Mouse (Mus musculus) limb, embryonic 14.5 days (tissue): ENCODE measurements at regions not wholly inside any gene's neighbourhood (a gene's known extent, or its start where the extent isn't known, plus 50 kb on each side); places are given as distances from the start of the nearest gene placed in this dataset.
A peak's percentile ranks its signal among the peaks of the same experiment; 100 is the strongest.

ENCODE experiments used
- ATAC-seq: fragments of 200-750 bp; cut with Nextera tagmentation; 2 replicates; pipeline ENCODE4 v1.8.0; 2017; ENCODE audit warnings: low read depth, moderate number of reproducible peaks, moderate TSS enrichment; ENCODE audit not compliant: low FRiP score
- DNase-seq: peaks from one replicate; pipeline ENCODE4 v3.0.0-alpha.2; 2015; ENCODE audit warnings: low spot score
- H3K27ac ChIP-seq: fragments of 300-500 bp; sonication (generic); replicated peaks from 2 replicates; pipeline ENCODE4 v1.5.1; 2014; ENCODE audit warnings: low read depth, mild to moderate bottlenecking, low read length, moderate library complexity, mixed read lengths
- H3K27me3 ChIP-seq: fragments of 300-500 bp; sonication (generic); 2 replicates; pipeline ENCODE4 v1.6.1; 2014; ENCODE audit warnings: low read length, mixed read lengths; ENCODE audit not compliant: control insufficient read depth, insufficient read depth
- H3K36me3 ChIP-seq: fragments of 300-500 bp; sonication (generic); 2 replicates; pipeline ENCODE4 v1.6.1; 2014; ENCODE audit warnings: mild to moderate bottlenecking, low read length, moderate library complexity, mixed read lengths; ENCODE audit not compliant: control insufficient read depth, insufficient read depth
- H3K4me1 ChIP-seq: fragments of 300-500 bp; sonication (generic); 2 replicates; pipeline ENCODE4 v1.6.1; 2014; ENCODE audit warnings: antibody characterized with exemption, low read length, mixed read lengths; ENCODE audit not compliant: control insufficient read depth, insufficient read depth
- H3K4me2 ChIP-seq: fragments of 300-500 bp; sonication (generic); replicated peaks from 2 replicates; pipeline ENCODE4 v1.6.1; 2014; ENCODE audit warnings: low read depth, mild to moderate bottlenecking, low read length, moderate library complexity; ENCODE audit not compliant: severe bottlenecking
- H3K4me3 ChIP-seq: fragments of 300-500 bp; sonication (generic); replicated peaks from 2 replicates; pipeline ENCODE4 v1.5.1; 2014; ENCODE audit warnings: low read length
- H3K9ac ChIP-seq: fragments of 300-500 bp; sonication (generic); 2 replicates; pipeline ENCODE4 v1.6.1; 2014; ENCODE audit warnings: mild to moderate bottlenecking, low read depth, low read length, moderate library complexity; ENCODE audit not compliant: severe bottlenecking
- H3K9me3 ChIP-seq: fragments of 300-500 bp; sonication (generic); 2 replicates; pipeline ENCODE4 v1.6.1; 2016; ENCODE audit warnings: low read length; ENCODE audit not compliant: control insufficient read depth
- POLR2A ChIP-seq: fragments of 200-500 bp; IDR thresholded peaks from 2 replicates; pipeline ENCODE4 v1.8.0; 2012; ENCODE audit warnings: inconsistent platforms, mild to moderate bottlenecking, moderate library complexity, borderline replicate concordance; ENCODE audit not compliant: insufficient read depth, insufficient read length; ENCODE audit errors: extremely low read depth
- WGBS: fragments of 180-500 bp; shearing (Covaris S2); extraction: QIAGEN DNeasy Blood & Tissue Kit; methylation state at CpG from one replicate; pipeline ENCODE4 v1.1.7; 2014; 5-methylcytosine and 5-hydroxymethylcytosine counted together

DNA sequence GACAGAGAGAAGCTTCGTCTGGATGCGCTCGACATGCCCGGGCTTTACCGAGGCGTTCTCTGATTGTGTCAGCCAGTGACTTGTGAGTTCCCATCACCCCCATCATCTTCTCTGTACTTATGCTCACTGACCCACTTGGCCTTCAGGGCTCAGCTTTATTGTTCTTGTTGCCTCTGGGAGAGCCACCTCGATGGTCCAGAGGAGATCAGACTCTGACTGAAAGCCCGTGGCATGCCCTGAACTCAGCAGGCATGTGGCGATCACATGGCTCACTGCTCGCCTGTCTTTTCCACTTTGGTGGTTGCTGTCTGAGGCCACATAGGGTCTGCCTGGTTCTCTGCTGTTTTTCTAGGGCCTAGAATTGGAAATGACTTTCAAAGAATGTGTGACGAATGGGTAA lies 128.8 kb upstream of the Eif4g2 start:
- no peak overlapping the region for H3K9ac ChIP-seq
- DNase-seq: no peak
- TF ChIP-seq POLR2A: no peak
- H3K27me3 ChIP-seq: no peaks in the 10 kb centered on the region
- no peaks in the 10 kb centered on the region for H3K36me3 ChIP-seq
- 81% methylated on average over 11 of the region's 11 CpGs for WGBS
- no peak overlapping the region for H3K4me3 ChIP-seq
- no peak for ATAC-seq
- H3K27ac ChIP-seq: no peak overlapping the region
- H3K9me3 ChIP-seq: no peaks in the 10 kb centered on the region
- 0 out of 2 replicates have a peak, but pooled peaks cover 5% of the 10 kb centered on the region for H3K4me1 ChIP-seq
- H3K4me2 ChIP-seq: no peak overlapping the region

DNA sequence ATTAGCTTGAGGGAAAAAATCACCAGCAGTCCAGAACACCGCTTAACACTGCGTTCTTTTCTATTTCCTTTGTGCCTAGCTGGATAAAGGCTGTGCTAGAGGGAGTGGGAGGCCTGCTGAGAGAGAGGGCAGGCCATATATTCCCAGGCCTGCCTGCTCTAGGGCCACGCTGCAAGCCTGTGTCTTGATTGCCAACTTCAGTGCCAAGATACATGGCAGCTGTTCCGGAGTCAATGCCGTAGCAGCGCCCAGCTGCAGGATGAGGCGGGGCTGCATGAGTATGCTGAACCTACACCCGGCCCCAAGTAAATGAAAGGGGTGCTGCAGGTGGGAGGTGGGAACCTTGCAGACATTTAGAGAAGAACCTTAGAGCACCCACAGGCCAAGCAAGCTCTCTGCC lies 127.5 kb upstream of the Eif4g2 start:
- no peak for ATAC-seq
- no peaks in the 10 kb centered on the region for H3K36me3 ChIP-seq
- no peak overlapping the region for H3K27ac ChIP-seq
- TF ChIP-seq POLR2A: no peak
- DNase-seq: no peak
- H3K4me2 ChIP-seq: no peak overlapping the region
- H3K9me3 ChIP-seq: no peaks in the 10 kb centered on the region
- no peaks in the 10 kb centered on the region for H3K4me1 ChIP-seq
- no peak overlapping the region for H3K9ac ChIP-seq
- H3K27me3 ChIP-seq: no peaks in the 10 kb centered on the region
- WGBS: 80% methylated on average over 8 of the region's 8 CpGs
- no peak overlapping the region for H3K4me3 ChIP-seq

DNA sequence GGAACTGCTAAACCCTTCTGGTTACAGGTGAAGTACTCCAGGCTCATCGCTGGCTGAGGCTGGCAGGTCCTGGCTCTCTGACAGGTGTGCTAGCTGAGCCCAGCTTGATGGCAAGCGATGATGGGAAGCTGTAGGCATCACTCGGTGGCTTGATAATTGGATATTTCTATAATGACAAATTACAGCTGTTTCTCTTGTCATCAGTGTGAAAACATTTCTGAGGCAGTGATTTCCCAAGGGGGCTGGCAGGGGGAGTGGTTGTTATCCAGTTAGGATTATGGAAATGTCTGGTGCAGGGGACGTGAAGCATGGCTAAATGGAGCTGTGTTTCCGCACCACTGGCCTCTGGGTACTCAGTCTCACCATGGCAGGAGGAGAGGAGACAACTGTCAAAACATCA lies 123.0 kb upstream of the Eif4g2 start:
- no peak for TF ChIP-seq POLR2A
- 78% methylated on average over 5 of the region's 5 CpGs for WGBS

DNA sequence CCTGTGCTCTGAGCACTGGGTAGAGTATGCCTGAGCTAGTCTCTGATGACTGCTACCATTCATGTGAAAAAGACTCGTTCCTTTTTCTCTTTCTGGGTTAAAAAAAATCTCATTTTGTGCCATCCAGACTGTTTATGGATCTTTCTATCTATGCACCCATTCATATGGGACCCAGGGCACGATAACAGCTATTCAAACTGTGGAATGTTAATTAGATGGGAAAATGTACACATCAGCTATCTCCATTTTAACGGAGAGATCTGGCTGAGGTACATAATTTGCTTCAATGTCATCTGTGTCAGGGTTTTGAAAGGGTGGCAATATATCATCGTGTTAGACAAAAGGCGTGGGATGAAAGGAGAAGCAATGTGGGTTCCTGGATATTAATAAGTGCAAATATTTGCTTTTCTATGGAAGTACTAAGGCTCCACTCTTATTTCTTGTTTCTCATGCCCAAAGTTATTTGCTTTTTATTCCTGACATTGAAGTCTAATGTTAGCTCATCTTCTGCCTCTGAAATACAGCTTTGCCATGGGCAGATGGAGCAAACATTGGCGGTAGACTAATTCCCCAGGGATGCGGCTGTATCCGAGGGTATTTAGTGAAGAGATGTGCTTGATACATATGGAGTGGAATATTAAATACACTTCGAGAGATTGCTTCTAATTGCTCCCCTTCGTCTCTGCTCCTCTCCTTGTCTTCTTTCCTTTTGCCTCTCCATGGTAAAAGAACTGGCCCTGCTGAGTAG lies 116.0 kb upstream of the Eif4g2 start:
- Histone ChIP-seq H3K9ac (no peak overlapping the region), H3K4me2 (no peak overlapping the region), H3K9me3 (0 out of 2 replicates have a peak, but pooled peaks cover 3% of the 10 kb centered on the region), H3K36me3 (no peaks in the 10 kb centered on the region), H3K27me3 (no peaks in the 10 kb centered on the region), H3K4me1 (no peaks in the 10 kb centered on the region), H3K27ac (no peak overlapping the region), H3K4me3 (no peak overlapping the region)
- DNase-seq (no peak), ATAC-seq (no peak)
- WGBS: 80% methylated on average over 10 of the region's 10 CpGs
- TF ChIP-seq POLR2A: no peak

More for the DNA sequence above, 123.0 kb upstream of the Eif4g2 start:
- DNase-seq (no peak), ATAC-seq (no peak)
- H3K9ac ChIP-seq: no peak overlapping the region
- H3K4me2 ChIP-seq: no peak overlapping the region
- H3K4me1 ChIP-seq: no peaks in the 10 kb centered on the region
- H3K36me3 ChIP-seq: no peaks in the 10 kb centered on the region
- H3K27me3 ChIP-seq: no peaks in the 10 kb centered on the region
- 0 out of 2 replicates have a peak, but pooled peaks cover 7% of the 10 kb centered on the region for H3K9me3 ChIP-seq
- no peak overlapping the region for H3K4me3 ChIP-seq
- no peak overlapping the region for H3K27ac ChIP-seq

DNA sequence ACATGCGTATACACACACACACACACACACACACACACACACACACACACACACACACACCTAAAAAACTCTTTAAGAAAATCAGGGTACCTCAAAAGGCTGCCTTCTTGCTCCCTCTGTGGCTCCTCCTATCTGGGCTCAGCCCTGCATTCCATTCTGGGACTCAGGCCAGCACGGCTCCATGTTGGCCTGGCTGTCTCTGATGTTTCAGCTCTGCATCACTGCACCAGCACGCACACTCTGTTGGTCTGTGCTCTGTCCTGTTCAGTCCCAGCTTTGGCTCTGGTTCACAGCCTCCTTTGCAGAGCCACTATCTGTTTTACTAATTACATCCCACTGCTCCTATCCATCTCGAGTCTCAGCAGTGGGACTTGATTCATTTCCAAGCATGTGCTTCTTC lies 108.8 kb upstream of the Eif4g2 start:
- H3K27ac ChIP-seq: no peak overlapping the region
- H3K27me3 ChIP-seq: no peaks in the 10 kb centered on the region
- ATAC-seq (no peak; the same call in 1 of the 2 replicates), DNase-seq (peak; percentile 61)
- peaks cover 4% of the 10 kb centered on the region; the same call in 1 of the 2 replicates for H3K4me1 ChIP-seq
- H3K9ac ChIP-seq: no peak overlapping the region
- H3K9me3 ChIP-seq: no peaks in the 10 kb centered on the region
- H3K36me3 ChIP-seq: no peaks in the 10 kb centered on the region
- WGBS: 49% methylated on average over 4 of the region's 4 CpGs
- H3K4me2 ChIP-seq: no peak overlapping the region
- H3K4me3 ChIP-seq: no peak overlapping the region
- TF ChIP-seq POLR2A: no peak

DNA sequence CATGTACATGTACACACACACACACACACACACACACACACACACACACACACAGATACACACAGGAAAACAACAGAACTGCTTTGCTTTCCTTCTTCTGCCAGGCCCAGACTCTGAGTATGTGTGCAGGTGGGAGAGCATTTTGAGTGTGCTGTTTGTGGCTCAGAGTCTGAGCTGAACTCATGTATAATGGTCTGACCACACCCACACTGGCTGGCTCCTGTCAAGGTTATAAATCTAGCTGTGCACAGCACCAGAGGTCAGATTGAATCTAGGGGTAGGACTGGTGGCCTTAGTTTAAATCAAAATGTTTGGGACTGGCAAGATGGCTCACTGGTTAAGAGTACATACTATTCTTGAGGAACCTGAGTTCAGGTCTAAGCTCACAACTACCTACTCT lies 108.4 kb upstream of the Eif4g2 start:
- Histone ChIP-seq H3K4me2 (no peak overlapping the region), H3K36me3 (no peaks in the 10 kb centered on the region), H3K9me3 (no peaks in the 10 kb centered on the region), H3K4me1 (peaks cover 4% of the 10 kb centered on the region; the same call in 1 of the 2 replicates), H3K4me3 (no peak overlapping the region), H3K27me3 (no peaks in the 10 kb centered on the region), H3K9ac (no peak overlapping the region), H3K27ac (no peak overlapping the region)
- ATAC-seq (no peak), DNase-seq (no peak)
- no peak for TF ChIP-seq POLR2A
